Mouse (Mus musculus): ENCODE measurements at regions not wholly inside any gene's neighbourhood (a gene's known extent, or its start where the extent isn't known, plus 50 kb on each side); places are given as distances from the start of the nearest gene placed in this dataset.

DNA sequence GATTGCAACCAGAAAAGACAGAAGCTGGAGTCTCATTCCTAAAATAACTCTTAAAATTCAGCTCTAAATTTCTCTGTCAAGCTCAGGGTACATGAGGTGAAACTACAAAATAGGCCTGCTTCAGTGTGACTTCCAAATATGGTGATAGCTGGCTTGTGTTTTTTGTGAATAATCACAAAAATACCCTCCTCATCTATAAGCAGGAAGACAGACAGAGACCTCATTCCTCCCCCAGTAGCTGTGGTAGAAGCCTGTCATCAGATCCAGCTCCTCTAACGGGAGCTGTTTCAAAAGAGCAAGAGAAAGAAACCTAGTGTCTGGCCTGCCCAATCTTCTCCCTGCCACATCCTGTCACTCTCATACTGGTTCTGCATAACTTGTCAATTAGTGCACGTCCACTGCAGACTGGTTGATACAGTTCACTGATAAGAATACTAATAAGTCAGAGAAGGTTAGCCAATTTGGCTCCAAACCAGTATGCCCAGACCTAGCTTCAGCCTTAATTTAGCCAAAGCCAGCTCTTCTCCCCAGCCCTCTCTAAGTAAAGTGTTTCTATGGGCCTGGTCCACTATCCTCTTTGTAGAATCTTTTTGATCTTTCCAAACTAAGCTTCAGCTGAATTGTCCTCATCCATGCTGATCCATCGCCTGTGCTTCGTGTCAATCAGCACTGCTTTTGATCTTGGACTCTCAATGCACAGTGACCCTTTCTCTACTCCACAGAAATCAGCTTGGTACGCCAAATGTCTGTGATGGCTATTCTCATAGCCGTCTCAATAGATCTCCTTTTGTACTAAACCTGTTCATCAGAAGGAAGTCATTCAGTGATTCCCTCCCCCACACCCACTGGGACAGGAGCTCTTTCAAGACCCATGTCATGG lies 160.6 kb downstream of the Fam84b start:
- TF ChIP-seq CTCF (IDR thresholded peaks at IDR 0.05; ENCODE audit: low read depth) (no peak), EP300 (IDR thresholded peaks at IDR 0.05; ENCODE audit: low read depth) (no peak)

All from liver, embryonic 14.5 days (tissue).